Mouse (Mus musculus) kidney, adult 11 months (tissue): Measurements from ENCODE around the gene Smarcc2.
A peak's percentile ranks its signal among the peaks of the same experiment; 100 is the strongest.

Experiments used
- DNase-seq: peaks from one replicate; pipeline ENCODE4 v3.0.0; 2022

The Smarcc2 gene

DNA sequence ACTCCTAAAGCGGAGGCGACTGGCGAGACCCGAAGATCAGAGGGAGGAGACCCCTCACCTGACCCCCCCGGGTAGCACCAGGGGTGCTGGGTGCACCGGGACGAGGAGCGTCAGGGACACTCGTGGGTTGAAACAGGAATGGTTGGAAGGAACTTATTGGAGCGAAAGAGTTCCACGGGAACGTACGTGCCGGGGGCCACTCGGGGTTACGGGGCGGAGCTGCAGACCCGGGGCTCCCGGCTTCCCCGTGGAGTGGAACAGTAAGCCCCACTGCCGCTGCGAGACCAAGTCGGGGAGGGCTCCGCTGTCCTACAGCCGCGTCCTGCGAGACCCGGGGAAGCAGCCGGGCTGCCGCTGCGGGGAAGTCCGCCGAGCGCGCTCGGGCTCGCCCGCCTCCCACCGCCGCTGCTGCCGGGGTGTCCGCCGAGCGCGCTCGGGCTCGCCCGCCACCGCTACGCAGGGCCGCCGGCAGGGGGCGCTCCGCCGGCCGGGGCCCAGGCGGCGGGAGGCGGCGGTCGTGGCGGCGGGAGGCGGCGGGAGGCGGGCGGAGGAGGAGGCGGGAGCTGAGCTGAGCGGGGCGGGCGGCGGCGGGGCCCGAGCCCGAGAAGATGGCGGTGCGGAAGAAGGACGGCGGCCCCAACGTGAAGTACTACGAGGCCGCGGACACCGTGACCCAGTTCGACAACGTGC is at the start of gene Smarcc2:
Smarcc2 (plus strand) TSS at position 530 of the 690 bp plus-strand sequence.
- peak; percentile 68 for DNase-seq

DNA sequence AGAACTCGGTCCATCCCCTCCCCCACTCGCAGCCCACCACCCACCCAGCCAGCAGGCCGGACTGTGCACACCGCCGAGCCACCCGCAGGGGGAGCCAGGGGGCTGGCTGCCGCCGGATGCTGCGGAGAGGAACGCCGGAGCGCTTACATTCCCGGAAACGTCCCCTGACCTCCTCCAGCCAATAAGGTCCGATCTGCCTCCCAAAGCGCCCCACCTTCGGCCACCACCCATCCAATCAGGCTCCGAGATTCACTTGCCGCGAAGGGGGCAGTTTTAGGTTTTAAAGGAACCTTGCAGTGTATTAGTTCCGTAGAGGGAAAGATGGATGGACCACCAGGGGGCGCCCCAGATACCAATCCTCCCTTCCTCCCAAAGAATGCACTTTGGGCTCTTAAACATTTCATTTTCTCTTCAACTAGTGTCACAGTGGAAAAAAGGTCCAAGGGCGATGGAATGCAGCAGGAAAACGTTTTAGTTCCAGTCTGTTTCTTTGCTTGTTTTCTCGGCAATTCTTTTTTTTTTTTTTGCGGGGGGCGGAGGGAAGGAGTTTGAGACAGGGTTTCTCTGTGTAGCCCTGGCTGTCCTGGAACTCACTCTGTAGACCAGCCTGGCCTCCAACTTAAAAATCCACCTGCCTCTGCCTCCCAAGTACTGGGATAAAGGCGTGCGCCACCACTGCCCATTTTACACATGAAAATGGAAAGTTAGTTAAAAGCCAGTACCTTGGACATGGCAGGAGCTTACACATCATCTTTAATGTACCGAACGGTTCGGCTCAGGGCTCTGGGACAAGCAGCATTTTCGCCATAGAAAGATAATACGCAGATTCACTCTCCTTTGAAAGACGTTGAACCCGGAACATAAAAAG is 49.1 kb upstream of the Smarcc2 start:
- DNase-seq, result peak; percentile 98

DNA sequence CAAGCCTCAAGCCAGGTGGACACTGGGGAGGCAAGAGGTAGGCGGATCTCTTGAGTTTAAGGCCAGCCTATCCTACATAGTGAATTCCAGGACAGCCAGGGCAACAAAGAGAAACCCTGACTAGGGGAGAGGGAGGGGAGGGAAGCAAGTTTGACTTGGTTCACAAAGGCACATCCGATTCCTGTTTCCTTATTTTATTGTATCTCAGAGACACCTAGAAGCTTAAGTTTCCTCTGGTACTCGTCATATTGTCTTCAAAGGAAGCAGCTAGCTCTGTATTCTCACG is 48.5 kb upstream of the Smarcc2 start:
- DNase-seq, result no peak

DNA sequence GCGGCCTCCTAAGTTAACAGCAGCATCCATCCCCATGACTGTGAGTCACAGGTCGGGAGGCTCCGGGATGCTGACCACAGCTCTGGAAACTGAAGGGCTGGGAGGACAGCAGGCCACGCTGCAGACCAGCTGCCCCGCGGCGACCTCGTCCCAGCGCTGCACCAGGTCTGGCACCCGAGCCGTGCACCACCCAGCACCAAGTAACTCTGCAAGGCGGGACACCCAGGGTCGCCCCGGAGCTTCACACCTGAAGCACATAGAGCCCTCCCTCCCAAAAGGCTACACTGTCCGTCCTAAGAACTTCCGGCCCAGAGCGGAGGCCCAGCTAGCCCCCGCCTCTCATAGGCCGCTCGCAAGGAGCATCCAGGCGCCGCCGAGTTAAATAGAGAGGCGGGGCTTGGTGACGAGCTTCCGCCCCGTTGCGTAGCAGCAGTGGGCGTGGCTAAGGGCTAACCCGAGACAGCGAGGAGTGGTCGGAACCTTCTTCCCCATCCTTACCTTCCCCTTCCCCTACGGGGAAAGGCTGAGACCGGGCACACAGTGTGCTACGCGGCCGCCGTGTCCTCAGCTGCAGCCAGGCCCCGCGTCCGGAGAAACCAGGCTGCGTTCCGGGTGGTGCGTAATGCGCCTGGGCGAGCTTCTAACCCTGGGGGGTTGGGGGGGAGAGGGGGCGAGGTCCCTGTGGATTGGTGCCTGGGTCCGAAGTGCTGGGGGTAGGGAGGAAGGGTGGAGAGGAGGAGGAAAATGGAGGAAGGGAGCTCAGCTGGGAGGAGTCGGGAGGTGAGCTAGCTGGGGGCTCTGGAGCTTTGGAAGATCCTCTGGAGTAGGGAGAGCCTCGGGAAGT is 47.6 kb upstream of the Smarcc2 start, which contains the start of the genes Nabp2 and Rnf41:
Nabp2 (minus strand) TSS at position 282 of the 844 bp plus-strand sequence.
Rnf41 (plus strand) TSS at position 447 of the 844 bp plus-strand sequence.
- peak; percentile 96 for DNase-seq

DNA sequence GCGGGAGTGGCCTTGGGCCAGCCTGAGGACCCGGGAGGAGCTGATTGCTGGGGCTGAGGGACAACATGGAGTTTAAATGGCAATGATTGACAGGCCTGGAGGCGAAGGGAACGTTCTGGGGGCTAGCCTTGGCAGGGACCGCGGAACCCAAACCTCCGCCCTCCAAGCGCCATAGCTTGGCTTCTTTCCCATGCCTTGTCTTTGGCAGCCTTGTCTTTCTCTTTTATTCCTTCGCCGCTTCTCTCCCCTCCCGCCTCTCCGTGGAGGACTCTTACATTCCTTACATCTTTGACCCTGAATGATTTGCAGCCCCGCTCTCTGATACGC is 47.0 kb upstream of the Smarcc2 start:
- DNase-seq, result no peak

DNA sequence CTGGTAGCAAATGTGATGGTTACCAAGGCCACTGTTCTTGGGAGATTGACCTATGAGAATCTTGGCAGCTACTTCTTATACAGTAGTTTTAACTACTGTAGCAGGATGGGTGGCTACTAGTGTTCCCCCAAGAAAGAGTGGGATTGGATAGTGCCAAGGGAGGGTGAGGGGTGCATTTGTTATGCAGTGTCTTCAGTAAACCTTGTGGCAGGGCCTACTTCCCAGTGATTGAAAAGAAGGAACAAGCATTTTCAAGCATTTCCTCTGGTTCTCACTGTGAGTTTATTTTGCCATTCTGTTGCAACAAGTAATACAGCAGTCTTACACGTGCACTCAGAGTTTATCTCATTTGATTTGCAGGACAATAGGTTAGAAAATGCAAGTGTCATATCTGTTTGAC is 46.5 kb upstream of the Smarcc2 start:
- DNase-seq, result no peak

DNA sequence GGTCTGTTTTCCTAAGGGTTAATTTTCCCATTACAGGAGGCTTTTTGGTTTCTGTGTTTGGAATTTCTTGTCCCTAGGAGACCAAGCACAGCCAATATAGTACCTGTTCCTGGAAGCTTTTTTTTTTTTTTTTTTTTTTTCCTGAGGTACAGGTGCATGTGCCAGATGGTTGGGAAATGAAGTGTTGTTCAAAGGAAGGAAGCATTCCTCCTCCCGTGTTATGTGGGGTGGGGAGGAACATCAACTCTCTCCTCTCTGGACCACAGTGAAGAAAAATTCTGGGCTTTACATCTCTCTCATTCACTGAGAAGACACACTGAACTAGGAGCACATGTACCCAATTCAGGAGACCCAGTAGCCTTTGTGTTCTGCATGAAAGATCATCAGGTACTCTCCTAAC is 46.0 kb upstream of the Smarcc2 start:
- no peak for DNase-seq

DNA sequence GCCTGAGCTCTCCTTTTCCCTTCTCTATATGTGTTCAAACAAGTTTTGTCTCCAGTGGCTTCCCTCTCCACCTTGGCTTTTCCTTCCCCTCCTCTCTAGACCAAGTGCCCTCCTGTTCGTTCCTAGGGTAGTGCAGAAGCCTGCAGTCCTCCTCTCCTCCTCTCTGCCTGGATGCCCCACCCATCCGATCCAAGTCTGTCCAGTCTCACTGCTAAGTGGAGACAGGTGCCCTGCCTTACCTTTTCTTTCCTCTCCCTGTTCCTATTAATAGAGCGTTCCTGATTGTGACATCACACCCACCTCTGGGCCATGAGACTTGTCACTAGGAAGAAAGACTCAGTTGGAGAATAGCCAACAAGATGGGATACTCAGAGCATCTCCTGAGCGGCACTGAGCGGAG is 44.2 kb upstream of the Smarcc2 start:
- DNase-seq, result no peak

DNA sequence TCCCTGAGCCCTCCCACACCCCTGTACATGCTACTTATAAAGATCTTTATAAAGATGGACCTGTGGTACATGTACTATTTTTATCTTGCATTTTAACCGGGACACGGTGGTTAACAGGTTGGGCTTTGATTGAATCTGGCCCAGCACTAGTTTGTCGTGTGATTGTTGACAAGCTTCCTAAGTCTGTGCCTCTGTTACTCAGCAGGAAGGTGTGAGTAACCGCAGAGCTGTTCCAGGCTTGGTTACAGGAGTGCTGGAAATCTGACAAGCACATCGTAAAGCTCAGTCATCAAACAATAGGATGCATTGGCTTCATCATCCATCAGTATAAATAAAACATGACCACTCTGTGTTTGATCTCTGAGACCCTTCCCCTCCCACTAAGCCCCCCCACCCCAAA is 36.6 kb upstream of the Smarcc2 start:
- DNase-seq, result no peak

DNA sequence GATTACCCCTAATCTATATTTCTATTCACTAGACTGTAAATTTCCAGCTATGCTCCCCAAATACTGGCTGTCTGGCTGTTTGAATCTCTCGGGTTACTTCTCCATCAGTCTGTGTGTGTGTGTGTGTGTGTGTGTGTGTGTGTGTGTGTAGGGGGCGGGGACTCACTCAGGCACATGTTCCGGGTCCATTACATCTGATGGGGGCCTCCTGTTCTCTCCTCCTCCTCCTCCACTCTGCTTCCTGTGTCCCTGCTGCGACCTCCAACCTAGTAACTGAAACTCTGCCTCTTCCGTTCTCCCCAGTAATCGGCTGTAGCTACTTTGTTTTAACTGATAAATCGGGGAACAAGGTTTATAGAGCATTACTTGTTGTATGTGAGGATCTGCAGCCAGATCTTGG is 34.4 kb upstream of the Smarcc2 start:
- DNase-seq, result no peak

DNA sequence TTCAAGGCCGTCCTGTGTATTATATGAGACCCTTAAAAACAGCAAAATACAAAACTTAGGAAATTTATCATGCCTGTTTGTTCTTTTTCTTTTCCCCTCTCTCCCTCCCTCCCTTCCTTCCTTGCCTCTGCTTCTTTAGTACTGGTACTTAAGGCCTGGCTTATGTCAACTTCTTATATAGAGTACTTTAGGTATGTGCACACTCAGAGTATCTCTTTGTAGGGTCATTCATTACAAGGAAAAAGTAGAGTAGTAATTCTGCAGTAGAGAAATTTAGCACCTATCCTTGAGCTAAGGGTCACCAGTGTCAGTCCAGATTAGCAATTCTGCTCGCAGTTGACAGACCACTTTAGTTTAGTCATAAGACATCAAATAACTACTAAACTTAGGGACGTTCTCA is 33.8 kb upstream of the Smarcc2 start:
- no peak for DNase-seq

DNA sequence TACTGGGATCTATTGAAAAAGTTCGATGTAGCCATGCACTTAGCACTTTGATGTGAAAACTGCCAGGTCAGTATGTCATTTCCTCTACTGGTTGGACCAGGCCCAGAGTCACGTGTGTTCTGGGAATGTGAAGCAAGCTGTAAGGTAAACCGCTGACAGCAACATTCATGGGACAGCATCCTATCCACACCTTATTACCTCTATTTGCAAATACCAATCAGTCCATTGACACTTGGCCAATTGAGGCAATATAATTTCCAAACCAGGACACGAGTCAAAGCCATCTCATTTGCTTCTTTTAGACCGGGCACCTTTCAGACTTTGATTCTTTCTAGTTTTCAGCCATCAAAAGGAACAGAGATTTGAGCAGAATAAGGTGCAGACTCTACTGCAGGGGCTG is 30.0 kb upstream of the Smarcc2 start:
- no peak for DNase-seq

DNA sequence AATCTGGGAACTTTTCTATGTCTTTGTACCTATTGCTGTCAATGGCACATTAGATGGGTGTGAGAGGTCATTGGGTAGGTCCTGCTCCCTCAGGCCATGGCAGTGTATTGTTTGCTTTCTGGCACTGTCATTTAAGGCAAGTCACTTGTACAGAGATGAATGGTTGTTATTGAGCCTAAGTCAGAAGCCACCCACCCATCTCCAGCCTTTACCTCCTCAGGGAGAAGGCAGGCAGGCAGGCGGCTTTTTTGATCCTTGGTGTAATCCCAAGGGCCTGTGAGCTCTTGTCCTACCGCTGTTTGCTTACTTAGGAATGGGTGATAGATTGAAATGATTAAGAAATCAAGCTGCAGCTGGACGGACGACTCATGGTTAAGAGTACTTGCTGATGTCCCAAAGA is 29.6 kb upstream of the Smarcc2 start:
- no peak for DNase-seq

DNA sequence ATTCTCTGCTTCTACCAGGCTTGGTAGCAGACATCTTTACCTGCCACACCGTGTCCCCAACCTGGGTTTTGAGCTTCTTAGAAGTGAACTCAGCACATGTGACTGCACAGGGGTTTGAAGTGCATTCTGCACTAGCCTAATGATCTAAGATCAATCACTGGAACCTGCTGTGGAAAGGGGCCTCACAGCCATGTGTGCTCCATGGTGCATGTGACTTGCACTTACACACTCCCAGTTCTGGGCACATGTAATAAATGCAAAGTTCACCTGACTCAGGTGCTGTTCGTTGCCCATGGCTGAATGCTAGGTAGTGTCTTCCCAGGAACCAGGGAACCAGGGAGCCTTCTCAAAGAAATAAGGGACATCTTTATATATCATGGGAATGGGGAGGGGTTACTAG is 25.6 kb upstream of the Smarcc2 start:
- no peak for DNase-seq

DNA sequence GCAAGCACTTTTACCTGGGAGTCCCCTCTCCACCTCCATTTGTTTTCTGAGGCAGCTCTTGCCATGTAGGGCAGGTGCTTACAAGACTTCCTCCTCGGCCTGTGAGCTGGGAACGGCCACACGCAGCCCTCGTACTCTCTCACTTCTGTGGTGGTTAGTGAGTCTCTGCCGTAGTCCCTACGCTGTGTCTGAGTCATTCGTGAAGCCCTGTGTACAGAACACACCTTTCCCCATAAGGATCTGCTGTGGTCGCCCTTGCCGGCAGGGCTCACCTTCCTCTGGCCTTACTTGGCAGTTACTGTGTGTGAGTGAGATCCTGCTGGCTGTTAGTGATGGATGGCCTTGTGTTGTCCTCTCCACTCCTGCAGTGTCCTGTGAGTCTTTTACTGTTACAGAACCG is 24.4 kb upstream of the Smarcc2 start:
- no peak for DNase-seq

DNA sequence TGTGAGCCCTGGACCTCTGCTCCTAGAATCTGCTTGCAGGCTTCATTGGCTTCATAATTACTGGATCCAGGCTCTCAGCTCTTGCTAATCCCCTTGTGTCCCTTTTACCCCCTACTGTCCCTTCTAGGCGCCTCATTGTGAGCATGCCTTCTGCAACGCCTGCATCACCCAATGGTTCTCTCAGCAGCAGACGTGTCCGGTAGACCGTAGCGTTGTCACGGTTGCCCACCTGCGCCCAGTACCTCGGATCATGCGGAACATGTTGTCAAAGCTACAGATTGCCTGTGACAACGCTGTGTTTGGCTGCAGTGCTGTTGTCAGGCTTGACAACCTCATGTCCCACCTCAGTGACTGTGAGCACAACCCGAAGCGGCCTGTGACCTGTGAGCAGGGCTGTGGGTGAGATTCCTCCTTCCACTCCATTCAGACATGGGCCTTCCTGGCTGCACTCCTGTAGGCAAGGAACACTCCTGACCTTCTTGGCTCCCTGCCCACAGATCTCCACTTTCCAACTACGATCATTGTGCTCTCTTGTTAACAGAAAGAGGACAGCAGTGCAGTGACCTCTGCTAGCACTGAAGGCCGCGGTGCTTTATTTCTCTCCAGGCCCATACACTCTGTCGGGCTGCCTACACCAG is 23.7 kb upstream of the Smarcc2 start:
- peak; percentile 88 for DNase-seq

DNA sequence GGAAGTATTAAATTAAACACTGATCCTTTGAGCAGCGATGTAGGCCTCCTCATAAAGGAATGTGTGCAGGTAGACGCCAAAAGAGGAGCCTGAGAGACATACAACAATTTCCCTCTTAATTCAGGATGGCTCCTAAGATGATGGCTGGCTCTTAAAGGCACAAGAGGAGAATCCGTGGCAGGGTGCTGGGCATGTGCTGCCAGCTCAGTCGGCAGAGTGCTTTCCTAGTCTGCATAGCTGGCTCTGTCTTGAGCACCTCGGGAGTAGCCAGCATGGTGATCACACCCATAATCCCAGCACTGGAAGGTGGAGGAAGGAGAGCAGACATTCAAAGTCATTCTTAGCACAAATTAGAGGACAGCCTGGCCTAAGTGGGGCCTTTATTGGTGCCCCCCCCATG is 23.2 kb upstream of the Smarcc2 start:
- no peak for DNase-seq

DNA sequence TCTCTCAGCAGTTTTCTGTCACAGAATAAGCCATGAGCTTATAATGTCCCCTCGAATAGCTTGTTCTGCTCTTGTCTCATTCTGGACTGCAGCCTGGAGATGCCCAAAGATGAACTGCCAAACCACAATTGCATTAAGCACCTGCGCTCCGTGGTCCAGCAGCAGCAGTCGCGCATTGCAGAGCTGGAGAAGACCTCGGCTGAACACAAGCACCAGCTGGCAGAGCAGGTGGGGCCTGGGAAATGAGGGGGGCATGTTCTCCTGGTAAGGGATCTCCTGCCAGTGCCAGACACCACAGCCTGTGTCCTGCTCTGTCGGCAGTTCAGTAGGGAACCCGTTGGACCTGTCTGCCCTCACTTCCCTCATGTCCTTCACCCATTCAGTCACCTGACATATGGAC is 22.7 kb upstream of the Smarcc2 start:
- DNase-seq, result no peak

DNA sequence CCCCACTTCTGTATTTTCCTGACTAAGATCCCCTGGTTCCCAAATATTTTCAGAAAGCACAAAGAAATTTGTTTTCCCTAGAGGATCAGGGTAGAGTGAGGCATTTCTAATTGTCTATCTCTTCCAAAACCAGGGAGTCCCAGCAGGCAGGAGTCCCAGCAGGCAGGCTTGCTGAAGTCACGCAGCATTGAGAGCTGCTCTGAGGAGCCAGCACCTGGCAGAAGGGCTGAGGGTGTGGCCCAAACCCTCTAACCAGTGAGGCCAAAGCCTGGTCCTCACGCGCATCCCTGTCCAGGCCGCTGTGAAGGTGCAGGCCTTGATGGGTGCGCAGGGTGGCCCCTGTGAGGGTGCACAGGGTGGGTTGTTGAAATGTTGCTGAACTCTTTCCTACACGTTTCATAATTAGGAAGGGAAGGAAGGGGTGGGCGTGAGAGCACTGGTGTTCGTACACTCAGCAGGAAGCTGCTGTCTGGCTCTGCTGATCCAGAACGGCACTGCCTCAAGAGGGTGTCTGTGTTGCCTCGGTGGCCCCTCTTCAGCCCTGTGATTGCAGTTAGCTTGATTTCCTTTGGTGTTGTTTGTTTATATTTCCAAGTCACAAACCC is 20.3 kb upstream of the Smarcc2 start:
- DNase-seq, result no peak

DNA sequence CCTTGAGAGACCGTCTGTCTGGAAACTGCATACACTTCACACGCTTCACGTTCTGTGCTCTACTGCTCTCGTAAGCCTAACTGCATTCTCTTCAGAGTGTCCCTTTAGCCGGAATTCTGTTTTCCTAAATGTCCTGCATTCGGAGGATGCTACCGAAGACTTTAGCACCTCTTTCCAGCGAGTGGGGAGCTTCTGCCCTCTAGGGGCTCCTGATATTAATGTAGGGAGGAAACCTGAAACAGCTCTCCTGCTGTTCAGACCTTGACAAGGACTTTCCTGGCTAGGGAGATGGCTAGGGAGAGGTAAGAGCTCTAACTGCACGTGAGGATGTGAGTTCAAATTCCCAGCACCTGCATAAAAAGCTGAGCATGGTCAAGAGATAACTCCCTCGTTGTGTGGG is 18.6 kb upstream of the Smarcc2 start:
- DNase-seq, result no peak

DNA sequence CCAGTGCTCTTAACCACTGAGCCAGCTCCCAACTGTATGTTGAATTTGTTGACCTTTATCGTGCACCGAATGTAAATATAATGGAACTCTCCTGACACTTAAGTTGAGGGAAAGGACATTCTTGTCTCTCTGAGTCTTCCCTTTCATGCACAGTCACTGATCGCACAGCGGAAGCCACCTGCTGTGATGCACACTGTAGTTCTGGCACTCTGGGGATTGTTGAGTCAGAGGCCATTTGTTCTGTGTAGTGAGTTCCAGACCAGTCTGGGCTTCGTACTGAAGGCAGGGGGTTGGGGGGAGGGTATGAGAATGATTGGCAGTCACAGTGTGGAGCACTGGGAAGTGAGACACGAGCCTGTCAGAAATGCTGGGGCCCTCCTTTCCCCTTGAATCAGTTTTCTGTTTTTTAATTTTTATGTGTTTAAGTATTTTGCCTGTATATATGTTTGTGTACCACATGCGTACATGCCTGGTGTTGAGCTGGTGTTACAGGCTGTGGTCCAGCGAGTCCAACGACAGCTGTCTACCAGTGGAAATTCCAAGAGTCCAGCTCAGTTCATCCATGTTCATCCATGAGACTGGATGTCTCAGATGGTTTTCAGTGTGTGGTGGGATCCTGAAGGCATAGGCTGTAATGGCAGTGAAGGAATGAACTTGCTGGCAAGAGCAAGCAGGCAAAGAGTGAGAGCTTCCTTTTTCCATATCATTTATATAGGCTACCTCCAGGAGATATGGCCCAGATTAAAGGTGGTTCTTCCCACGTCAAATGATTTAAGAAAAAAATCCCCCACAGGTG is 17.5 kb upstream of the Smarcc2 start:
- DNase-seq, result no peak

DNA sequence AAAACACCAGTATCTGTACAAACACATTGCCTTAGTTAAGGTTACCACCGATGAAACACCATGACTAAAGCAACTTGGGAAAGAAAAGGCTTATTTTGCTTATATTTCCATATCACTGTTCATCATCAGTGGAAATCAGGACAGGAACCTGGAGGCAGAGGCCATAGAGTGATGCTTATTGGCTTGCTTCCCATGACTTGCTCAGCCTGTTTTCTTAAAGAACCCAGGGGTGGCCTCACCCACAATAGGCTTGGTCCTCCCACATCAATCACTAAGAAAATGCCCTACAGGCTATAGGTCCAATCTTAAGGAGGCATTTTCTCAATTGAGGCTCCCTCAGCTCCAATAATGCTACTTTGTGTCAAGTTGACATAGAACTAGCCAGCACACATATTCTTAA is 16.3 kb upstream of the Smarcc2 start:
- no peak for DNase-seq
